Mouse (Mus musculus) liver (tissue): Measurements from ENCODE around the gene Fam89b.

Source experiments
- DNase-seq: peaks from one replicate; pipeline ENCODE4 v3.0.0-alpha.2; 2020; ENCODE audit warnings: mixed read lengths

Gene Fam89b

DNA sequence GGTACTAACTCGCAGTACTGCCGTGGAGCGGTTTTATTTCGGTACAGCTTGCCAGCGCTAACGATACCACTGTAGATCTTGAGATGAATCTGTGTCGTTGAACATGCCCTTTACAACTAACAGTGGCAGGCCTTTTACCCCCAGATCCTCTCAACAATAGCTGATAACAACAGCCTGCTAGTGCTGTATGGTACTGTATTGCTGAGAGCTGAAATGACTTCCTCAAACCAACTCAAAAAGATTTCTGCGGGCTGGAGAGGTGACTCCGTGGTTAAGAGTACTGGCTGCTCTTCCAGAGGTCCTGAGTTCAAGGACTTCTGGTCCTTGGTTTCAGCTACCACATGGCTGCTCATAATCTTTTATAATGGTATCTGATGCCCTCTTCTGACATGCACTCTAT is 4.9 kb upstream of the Fam89b start:
- no peak for DNase-seq

DNA sequence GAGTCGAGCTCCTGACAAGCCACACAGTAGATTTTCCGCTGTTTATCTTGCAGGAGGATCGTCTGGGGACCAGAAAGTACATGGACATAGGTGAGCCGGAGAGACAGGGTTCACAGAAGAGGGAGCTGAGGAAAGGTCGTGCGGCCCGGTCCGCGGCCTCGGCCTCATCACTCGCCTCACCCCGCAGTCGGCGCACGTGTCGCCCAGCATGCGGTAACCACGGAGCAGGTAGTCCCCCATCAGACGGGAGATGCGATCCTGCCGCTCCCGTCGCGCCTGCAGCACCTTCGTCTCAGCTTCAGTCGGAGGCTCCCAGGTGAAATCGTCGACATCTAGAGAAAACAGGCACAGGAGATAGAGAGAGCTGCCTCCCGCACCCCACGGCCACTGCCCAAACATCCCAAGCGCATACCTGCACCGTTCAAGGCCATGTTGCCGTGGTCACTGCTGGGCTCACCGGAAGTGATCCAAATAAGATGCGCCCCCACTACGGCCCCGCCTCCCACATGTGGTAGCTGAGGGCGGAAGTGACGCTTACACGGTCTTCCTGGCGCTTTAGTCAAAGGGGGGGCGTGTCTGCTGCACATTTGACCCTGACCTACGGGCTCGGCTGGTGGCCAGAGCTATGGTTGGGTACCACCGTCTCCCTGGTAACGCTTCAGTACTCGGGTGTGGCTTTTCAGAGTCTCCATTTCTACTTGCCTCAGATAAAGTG is 2.0 kb upstream of the Fam89b start:
- DNase-seq, result peak; percentile 91

DNA sequence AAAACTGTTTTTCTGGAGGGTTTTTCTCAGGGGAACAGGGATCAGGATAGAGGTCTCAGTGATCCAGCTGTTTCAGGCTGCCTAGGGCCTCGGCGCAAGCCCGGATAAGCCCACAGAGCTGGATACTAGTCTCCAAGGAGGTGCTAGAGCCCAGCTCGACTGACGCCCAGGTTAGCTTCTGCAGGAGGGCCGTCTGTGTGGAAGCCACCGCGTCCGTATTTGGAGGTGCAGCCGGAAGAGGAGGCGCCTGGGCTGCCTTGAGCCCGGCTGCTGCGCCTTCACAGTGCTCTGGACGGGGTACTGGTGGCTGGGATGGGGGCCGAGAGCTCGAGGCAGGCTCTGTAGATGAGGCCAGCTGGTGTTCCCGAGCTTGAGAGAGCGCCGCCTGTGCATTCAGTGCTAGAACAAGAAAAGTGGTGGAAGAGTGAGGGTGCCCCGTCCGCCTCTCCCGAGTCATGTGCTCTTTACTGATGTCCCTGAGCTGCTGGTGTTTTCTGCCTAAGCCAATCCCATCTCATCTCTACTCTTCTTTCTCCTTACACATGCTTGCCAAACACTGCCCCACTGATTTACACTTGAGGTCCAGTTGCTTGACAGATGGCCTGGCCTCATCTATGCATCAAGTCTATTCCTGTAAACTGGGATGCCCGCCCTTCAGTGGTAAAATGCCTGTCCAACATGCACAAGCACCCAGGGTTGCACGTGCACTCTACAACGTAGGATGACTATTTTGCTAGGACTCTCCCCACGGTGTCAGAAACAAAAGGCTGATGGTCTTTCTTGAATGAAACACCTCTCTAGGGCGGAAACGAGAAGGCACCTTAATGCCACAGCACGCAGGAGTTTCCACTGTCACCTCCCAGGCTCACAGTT is 1.1 kb upstream of the Fam89b start:
- DNase-seq, result no peak

DNA sequence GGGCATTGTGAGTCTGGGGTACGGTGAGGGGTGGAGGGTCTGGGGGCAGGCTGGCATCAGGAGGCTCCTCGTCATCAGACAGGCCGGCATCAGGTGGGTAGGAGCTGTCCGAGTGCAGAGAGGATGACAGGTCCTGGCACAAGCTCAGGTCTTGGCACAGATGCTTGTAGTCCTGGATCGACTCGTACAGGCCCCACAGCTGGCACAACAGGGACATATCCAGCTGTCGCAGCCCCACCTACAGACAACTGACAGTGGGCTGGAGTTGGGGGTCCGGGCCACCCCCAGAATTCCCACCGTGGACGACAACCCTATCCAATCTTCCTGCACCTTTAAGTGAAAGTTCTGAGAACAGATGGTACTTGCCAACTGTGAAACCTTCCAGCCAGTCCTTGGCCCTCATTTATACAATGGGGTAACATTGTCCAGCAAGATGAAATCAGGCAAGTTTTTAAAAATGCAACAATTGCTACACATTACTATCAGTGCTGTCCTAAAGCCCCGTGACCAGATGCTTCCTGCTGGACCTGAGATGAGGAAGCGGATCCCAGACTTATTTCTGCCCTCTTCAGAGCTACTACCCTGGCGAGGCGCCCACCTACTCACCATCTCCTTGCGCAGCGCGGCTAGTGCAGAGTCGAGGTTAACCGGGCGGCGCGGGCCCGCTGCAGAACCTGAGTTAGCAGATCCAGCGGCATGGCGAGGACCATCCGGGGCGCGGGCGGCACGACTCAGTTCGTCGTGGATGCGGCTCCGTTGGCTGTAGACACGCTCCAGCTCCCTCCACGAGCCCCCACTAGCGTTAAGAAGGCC is 616 bp downstream of the Fam89b start:
- peak; percentile 67 for DNase-seq

DNA sequence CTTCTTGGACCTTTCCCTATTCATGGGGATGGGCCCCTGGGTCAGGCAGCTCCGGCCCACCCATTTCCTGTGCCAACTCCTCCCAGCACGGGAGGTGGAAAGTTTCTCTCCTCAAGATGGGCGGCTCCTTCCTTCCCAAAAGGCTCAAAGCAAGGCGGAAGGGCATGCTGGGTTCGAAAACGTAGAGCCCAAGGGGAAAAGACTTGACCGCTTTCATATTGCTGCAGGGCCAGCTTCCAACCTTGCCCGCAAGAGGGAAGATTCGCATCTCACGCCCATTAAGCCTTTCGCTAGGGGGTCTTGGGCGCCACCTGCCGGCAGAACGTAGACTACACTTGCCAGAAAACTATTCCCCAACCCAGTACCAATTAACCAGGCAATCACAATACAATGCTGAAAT is 1.8 kb downstream of the Fam89b start:
- peak; percentile 93 for DNase-seq

DNA sequence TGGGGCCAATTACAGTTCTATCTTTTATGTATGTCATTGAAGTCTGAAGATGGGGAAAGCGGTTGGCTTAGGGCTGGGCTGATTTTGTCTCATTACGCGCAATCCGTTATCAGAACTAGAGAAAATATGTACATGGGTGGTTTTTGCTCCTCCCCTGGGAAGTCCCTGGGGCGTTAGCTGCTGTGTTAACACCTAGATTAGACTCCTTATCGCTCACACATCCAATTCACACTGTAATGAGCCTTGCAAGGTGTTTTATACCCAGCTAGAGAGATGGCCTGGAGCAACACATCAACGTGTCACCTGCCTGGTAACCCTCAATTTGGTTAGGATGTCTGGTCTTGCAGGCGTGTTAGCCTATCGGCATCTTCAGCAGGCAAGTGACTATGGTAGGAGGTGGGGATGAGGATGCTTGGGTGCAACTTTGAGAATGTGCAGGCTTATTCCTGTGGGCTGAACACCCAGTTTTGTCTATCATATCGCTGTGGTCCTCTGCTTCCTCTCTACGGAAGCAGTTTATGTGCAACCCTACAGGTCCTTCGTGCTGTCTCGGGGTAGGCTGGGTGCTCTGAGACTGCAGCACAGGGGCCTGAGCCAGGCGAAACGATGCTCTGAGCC is 2.4 kb downstream of the Fam89b start:
- peak; percentile 82 for DNase-seq

DNA sequence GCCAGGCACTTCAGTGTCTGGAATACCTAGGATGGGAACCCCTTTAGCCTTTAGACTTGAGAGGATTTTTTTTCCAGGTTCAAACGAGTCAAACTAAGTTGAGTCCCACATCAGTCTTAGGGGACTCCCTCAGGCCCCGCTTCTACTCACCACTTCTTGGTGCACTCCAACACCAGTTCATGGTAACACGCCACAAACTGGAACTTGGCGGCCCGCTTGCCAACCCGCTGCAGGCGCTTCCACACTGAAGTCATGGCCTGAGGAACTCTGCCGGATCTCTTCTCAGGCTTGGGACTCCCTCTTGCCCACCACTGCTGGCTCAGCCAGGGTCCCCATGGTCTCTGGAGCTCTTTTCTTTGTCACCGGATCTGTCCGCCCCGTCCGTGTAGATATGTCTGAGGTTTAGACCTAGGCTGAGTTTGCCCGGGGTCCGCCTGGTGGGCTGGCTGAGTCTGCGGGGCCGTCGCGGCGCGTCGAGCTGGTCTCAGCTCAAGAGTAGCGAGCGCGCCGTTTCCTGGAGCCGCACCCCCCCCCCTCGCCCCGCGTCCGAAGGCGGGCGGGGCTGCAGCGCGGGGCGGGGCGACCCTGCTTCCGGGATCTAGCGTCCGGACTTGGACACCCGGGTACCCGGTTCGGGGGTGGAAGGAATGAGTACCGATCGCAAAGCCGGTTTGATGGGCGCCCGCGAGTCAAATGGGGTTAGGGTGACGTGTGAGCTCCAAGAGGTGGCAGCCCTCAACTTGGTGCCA is 3.5 kb downstream of the Fam89b start, which contains the start of gene Ehbp1l1:
Ehbp1l1 (minus strand) TSS at position 551 of the 749 bp plus-strand sequence.
- DNase-seq, result peak; percentile 92

DNA sequence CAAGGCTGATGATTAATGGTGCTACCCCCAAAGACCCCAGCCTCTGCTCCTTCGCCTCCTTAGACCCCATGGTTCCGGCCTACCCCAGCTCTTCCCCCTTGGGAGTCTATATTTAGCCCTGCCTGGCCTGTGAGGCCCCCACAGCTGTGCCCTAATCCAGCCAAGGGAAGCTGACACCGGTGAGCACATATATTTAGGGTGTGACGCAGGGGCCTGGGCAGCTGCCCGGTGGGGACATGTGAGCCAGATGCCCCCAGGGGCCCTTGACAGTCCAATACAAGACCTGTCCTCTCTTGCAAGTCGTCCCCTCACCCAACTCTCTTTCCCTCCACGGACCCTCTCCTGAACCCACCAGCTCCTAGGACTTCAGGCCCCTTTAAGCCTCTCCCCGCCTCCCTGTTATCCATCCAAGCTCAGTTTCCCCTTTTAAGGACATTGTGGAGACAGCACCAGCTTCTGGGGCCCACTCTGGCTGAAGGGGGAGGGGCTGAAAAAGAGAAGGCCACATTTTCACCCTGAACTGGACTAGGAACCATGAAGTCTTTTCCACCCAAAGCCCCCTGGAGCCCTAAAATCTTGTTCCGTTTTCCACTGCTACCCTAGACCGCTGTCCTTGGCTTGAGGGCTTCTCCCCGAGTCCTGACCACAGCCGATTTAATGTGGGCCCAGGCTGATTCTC is 4.3 kb downstream of the Fam89b start:
- DNase-seq, result peak; percentile 63

DNA sequence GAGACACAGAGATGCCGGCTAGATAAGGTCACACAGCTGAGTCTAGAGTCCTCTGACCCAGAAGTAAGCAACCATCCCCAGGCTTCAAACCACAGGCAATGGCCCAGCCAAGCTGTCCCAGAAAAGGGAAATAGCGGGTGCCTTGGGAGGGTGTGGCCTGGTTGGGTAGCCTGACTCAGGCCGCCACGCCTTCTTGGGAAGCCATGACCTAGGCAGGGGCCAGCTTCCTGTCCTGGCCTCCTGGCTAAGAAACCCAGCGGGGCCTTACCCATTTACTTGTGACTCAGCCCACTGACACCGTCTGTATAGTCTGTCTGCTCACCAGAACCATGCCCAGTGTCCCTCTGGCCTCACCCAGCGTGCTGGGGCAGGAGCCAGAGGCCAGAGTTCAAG is 4.9 kb downstream of the Fam89b start:
- DNase-seq, result peak; percentile 93

DNA sequence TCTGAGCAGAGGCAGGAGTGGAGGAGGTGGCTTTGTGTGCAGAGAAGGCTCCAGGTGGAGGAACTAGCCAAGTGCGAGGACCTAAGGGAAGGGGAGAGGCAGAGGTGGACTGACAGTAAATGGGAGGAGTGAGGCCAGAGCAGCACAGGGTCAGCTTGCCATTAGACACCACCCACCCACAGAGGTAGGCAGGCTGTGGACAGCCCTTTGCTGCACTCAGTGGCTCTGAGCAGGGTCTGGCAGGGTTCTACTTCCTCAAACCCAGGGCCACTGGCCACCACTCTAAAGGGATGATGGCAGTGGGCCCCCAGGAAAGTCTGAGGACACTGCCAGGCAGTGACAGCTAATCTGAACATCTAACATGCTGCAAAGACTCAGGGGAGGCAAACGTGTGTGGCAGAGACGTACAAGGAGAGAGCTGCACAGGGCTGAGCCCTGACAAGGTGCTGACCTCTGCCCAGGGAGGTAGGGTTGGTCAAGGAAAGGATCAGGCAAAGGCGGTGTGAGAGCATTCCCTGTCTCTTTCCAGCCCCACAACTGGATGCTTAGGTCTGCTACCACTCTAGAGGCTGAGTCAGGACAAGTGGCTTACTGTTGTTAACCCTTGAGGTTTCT is 5.4 kb downstream of the Fam89b start:
- peak; percentile 57 for DNase-seq

DNA sequence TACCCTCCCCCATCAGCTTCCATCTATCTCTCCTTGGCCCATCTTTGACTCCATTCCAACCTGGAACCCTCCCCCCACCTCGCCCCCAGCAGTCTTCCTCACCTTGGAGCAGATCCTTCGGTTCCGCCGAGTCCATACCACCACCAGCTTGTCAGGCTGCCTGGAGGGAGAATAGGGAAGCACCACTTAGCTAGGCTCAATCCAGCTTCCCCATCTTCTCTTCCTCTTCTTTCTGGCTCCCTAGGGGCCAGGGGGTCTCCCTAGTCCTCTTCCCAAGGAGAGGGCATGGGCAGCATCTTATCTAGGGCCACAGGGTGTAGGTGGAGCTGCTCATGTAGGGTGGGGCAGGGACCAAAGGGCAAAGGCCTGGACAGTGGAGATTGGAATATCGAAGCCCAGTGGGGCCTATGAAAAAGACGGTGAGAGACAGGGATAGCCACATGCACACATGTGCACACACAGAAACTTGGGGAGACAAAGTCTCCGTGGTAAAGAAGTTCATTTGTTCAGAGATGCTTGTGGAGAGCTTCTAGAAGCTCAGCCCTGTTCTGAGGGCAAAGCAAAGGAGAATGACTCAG is 6.5 kb downstream of the Fam89b start:
- peak; percentile 85 for DNase-seq

DNA sequence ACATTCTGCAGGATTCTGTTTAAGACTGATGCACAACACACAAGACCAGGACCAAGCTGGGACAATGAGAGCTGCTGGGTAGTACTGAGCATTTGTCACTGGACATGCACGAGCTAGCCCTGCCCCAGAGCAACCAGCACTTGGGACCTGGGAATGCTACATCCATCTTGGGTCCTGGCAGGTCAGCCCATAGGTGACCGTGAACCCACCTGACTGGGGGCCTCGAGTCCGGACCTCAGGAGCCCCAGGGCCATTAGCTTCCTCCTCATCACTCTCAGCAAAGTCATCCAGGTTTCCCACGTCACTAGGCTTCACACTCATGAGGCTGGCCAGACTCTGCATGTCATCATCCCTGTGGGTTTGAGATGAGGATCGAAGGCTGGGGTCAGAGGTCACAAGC is 8.2 kb downstream of the Fam89b start:
- no peak for DNase-seq

DNA sequence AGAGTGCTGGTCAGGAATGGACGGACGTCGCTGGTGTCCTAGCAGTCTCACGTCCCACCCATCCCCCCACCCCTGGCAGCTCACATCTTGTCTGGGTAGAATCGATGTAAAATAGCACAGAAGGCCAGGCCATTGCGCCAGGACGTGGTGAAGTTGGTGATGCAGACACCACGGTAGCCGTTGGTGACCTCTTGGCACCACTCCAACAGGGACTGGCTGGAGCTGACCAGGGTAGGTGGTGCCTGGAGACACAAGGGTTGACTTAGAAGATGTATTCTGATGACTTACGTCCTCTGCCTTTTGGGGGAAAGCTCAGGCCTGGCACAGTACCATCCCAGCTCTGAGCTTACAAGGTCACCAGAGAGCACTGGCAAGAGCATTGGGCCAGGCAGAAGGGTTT is 12.5 kb downstream of the Fam89b start:
- no peak for DNase-seq

DNA sequence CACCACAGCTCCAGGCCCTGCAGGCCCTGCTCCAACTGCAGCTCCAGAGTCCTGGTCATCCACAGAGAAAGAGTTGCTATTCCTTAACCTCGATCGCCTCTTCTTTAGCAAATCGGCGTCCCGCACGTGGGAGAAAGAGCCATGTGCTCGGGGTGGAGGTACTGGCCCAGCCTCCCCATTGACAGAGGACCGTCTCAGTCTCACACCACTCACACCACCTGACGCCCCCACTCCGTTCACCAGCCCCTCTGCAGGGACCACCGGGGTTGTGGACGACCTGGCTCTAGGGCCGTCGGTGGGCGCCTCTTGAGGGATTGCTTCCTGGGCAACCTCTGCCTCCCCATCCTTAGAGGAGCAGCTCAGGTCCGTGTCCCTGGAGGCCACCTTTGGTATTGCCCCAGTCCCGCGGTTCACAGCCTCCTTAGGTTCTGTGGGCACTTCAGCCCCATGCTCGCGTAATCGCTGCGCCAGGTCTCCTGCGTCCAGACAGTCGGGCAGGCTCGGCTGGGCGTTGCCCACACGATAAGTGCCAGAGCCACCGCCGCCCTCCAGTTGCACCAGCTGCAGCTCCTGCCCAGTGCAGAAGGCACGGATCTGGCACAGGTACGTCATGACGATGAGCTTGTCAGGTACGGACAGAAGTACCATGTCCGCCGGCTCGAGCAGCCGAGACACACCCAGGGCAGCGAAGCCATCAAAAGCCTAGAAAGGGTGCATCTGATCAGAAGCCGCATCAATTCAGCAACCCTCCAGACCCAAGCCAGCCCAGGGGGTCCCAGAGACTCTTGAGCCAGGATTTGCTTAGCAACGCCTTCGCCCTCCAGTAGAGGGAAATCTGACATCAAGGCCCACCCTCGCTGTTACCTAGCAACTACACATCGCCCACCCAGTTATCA is 13.4 kb downstream of the Fam89b start:
- peak; percentile 53 for DNase-seq

DNA sequence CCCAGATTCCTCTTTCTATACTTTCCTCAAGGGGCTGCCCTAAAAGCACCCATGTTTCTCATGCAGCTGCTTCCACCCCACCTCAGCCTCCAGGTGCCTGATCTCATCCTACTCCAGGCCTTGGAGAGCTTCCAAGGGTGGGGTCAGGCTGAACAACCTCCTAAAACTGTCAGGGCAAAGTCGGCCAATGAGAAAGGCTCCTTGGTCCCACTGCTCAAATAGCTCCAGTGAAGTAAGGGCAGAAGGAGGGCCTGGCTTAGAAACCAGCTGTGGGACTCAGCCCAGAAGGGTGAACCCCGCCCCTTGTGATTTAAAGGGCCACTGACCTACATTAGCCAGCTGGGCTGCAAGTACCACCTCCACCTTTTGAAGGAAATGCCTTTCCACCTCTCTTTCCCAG is 15.7 kb downstream of the Fam89b start:
- DNase-seq, result peak; percentile 51

DNA sequence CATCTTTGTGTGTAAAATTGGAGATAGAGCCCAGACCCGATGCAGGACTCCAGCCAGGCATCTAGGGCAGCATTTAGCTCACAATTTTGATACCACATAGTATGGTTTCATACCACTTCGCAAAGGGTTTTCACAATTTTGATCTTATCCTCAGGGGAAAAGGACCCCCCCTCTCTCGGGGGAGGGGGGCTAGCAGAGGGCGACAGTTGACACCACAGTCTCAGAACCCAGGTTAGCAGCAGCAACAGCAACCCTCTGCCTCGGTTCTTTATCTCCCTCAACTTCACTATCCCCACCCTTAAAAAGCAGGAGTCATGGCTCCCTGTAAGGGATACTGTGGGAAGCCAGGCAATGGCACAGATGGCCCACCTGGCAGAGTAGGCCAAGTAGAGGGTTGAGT is 16.2 kb downstream of the Fam89b start:
- DNase-seq, result no peak

DNA sequence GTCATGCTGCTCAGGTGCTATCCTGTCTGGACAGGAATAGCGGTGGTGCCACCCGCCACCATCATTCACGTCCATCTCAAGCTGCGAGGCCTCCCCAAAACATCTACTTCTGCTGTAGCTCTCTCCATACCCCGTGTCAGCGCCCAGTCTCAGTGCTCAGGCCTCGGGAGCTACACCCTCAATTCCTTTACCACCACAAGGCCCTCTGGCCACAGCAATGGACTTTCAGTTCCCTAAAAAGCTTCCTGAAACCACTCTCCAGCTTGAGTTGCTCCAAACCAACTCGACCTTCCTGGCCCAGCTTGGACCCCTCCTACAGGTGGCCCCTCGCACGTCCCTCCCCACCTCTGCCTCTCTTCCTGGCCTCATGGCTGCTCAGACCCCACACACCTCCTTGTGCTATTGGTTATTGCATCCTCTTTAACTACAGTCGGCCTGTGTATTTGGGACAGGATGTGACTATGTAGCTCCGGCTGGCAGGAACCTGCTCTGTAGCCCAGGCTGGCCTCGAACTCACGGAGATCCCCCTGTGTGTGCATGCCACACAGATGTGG is 17.5 kb downstream of the Fam89b start:
- no peak for DNase-seq

DNA sequence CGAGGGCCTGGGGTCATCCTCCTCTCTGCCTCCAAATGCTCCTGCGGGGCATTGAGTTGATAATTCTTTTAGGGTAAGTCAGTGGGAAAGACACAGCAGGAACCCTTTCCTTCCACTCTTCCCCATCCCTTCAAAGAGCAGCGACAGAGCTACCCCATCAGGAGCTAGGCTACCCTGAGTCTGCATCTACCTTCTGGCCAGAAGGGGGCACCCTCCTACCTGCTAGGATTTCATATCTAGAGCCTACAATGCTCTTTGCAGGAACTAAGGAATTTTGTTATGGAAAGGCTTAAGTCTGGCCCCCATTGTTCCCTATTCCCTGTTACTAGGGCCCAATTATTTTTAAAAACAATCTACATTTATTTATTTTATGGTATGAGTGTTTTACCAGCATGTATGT is 18.2 kb downstream of the Fam89b start:
- DNase-seq, result peak; percentile 76

DNA sequence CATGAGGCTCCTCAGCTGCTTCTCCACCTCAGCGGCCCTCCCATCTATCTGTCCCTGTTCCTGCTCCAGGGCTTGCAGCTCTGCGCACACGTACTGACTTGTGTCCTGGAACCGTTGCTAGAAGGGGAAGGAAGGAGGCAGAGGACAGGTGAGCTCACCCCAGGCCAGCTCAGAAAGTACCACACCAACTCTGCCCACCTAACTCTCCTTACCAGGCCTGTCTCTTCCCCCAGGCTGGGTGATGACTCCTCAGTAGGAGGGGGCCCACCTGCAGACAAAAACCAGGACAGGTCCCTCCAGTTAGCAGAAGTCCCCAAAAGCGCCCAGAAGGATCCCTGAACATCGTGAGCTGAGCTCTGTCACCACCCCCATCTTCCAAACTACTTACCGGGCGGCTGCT is 18.9 kb downstream of the Fam89b start:
- DNase-seq, result no peak
